Mouse (Mus musculus) thymus, postnatal 4 days (tissue): Measurements from ENCODE around the gene Colgalt2.

Experiments used
- DNase-seq: peaks from one replicate; pipeline ENCODE4 v3.0.0; 2021

Gene Colgalt2

DNA sequence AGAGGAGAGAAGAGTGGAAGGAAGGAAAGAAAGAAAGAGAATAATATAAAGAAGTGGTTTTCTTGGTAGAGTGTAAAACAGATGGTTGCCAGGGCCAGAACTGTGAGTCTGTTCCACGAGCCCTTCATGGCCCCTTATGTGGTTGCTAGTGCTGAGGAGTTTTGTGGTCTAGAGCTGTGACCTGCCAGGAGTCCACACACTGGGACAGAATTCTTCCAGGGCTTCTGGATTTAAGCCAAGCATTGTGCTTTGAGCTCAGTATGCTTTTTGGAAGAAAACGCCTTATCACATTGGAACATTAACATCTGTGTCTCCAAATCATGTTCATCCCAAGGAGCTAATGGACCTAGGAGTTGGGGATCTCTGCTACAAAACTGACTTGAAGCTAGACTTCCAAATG lies 97.2 kb downstream of the Colgalt2 start:
- no peak for DNase-seq

DNA sequence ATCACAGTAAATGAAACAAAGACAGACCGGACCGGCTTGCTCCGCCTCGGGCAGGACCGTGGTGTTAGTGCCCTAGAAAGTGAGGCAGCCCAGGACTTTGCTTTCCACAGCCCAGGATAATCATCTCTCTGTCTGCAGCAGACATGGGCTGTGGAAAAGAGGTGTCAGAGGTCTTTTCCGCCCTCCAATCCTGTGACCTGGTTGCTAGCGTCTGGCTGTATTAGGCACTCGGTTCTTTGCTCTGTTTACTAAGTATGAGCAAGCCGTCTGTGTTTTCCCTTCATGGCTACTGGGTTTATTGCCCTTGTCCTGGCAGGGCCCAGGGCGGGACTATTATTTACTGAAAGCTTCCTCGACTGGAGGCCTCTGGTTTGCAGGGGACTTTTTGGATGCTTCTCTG lies 98.0 kb downstream of the Colgalt2 start:
- DNase-seq, result no peak

DNA sequence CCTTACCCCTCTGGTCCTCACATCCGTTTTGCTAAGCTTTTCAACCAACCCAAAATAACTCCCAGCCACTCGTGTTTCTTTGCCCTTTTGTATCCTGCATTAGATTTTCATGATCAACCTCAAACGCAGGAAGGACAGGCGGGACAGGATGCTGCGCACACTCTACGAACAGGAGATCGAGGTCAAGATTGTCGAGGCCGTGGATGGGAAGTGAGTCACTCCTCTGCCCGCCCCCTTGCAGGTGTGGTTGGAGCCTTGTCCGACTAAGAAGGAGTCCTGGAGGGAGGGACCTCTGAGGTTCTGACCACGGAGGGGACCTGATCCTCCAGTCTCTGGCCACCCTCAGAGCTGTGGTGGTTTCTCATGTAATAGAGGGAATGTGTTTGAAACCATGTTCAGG lies 100.2 kb downstream of the Colgalt2 start:
- no peak for DNase-seq

DNA sequence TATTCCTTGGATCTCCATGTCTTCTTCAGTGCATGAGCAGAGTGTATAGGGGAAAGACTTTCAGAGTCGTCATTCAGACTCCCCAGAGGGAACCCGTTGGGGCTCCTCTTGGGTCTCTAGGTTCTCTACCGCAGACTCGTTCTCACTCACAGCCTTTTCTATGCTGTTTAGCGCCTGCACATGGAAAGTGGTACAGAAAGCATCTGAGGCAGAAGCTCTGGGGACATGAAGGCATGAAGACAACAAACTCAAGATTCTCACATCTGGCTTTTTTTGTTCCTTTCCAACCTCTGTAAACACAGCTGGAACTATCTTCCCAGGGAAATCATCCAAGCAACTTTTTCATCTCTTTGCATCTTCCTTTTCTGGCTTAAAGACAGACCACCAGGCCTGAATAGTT lies 106.5 kb downstream of the Colgalt2 start:
- no peak for DNase-seq

DNA sequence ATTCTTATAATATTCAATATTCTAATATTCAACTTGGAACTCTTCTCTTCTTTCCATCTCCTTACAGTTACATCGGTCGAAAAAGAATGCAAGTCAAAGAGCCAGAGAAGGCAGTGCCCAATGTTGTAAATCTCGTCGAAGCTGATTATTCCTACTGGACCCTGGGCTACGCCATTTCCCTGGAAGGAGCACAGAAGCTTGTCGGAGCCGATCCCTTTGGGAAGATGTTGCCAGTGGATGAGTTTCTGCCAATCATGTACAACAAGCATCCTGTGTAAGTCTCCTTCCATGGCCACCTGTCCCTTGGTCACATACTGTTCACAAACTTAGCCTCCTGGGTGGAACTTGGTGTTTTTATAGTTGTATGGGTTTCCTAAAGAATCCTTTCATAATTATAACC lies 107.1 kb downstream of the Colgalt2 start:
- DNase-seq, result no peak

DNA sequence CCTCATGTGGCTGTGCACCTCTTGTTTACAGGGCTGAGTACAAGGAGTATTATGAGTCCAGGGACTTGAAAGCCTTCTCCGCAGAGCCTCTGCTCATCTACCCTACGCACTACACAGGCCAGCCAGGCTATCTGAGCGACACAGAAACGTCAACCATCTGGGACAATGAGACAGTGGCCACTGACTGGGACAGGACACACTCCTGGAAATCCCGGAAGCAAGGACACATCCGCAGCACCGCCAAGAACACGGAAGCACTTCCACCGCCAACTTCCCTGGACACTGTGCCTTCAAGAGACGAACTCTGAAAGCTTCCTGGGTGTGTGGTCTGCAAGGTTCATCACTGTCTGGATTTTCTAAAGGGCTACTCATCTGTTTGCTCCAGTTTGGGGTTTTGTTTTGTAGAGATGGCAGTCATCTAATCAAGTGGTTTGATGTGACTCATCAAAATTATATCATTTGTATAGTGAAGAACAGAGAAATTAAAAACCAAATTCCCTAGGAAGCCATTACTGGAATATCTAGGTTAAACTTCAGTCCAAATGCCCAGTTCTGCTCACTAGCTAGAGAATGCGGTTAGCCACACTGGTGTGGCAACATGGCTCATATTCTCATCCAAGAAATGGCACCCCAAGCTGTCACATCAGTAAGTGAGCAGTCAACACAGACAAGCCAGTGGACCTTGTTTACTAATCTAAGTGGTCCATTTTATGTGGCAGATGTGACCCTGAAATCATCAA lies 109.0 kb downstream of the Colgalt2 start:
- DNase-seq, result no peak

DNA sequence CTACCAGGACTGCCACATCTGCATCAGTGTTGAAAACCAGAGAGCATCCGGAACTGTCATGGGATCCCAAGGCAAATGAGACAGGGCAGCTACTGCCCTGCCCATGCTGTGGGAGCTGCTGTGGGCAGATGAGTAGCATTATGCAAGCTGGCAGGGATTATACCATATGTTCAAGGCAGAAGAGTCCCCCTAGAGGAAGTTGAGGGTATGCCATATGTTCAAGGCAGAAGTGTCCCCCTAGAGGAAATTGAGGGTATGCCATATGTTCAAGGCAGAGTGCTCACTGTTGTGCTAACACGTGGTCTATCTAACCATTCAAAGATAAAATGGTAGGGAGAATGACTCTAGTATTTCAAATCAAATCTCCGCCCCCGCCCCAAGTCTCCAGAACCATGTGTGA lies 111.6 kb downstream of the Colgalt2 start:
- no peak for DNase-seq

DNA sequence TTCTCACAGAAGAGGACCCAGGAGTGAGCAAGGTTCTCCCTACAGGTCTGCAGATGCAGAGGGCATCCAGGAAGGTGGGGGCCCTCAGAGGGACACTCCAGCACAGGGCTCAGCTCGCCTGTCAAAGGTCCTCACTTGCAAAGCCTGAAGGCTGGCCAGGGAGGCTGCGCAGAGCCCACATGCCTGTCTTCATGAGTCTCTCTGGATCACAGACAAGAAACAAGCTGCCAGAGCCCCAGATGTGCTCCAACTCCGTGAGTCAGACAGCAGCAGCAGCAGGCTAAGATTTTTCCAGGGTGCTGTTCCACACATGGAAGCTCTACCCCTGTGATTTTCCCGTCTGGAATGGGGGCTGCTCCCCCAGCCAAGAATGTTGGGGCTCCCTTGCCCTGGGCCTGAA lies 114.6 kb downstream of the Colgalt2 start:
- DNase-seq, result no peak

DNA sequence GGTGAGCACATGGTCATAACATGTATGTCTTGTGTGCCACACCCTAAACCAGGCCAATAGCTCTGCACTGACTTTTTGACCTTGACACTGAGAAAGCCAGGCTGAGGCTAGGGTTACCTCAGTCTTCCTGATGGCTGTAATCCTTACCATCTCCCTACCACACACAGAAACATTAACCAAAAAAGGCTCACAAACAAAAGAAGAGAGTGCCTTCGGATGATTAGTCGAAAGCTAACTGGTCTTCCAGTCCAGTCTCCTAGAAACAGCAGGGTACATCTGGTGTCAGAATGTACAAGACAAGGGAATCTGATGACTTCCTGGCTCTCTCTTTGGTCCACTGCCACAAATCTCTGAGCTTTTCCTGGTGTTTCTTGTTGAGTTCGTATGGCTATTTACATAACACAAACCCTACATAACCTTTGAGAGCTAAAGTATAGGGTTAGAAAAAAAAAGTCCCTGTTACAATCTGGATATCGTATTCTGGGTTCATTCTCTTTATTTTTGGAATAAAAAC lies 117.5 kb downstream of the Colgalt2 start:
- DNase-seq, result no peak

DNA sequence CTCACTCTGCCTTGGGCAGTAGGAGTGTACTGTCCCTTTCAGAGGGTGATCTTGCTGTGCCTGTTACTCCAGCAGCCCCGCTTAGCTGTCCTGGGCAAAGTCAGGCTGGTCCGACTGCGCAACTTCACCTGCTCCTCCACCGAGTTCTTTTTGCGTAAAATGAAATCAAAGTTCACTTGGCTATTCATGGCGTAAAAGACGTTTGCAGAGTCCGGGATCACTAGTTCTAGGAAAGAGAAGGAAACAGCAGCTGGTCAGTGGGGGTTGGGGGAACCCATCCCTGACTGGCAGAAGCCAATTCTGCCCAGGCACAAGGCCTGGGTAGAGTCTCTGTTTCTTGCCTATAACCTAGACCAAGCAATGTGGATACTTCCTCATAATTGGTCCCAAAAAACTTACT lies 119.3 kb downstream of the Colgalt2 start:
- no peak for DNase-seq

DNA sequence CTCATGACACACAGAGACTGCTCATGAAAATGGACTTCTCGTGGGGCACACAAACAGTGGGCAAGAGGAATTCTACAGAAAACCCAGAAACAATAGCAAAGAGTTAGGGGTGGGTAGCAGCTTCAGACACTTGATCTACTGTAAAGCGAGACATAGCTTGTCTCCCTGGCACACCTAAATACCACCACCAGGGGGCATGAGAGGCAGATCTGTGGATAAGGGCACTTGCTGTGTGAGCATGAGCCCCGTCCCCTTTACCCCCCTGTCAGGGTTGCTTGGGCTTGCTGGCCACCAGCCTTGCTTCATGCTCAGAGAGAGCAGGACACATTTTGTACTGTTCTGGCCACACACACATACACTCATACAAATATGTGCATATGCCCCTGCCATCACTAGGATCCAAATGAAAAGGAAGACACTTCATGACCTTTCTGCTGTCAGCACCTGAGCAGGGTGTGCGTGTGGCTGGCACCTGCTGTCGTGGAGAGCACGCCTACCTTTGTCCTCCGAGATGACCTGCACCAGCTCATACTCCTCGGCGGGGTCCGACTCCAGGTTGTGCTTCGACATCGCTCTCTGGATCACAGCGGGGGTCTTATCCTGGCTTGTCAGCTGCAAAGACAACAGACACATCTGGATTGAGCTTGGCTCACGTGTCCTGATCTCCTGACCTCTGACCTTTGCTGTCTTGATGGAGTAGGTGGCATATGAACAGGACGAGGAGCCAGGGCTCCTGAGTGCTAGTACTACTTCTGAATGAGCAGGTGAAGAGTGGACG lies 121.4 kb downstream of the Colgalt2 start:
- DNase-seq, result peak; percentile 81

DNA sequence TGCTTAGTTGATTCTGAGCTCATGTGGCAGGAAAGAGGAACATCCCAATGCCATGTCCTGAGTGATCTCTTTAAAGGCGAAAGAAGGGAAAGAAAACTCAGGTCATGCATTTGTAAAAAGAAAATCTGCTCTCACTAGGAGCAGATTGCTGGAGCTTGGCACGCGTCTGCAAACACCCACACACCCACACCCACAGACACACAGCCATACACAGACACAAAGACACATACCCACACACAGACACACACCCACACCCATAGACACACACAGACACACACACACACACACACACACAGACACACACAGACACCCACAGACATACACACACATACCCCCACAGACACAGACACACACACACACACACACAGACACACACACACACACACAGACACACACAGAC lies 122.6 kb downstream of the Colgalt2 start:
- DNase-seq, result no peak

DNA sequence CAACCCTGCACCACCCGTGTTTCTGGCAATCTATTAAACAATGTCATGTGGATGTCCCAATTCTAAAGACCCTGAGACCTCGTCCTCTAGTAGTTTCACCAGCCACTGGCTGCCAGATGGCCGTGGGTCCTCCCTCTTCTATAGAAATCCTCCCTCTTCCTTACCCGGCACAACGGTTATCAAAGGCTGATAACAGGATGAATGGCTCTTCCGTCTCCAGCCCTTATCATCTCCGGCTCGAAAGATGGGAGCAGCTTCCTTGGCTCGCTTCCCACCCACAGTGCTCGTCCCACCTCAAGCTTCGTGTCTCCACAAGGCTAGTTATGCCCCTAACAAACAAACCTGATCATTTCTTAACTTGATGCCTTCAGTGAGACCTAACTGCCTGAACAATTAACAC lies 123.7 kb downstream of the Colgalt2 start:
- no peak for DNase-seq

DNA sequence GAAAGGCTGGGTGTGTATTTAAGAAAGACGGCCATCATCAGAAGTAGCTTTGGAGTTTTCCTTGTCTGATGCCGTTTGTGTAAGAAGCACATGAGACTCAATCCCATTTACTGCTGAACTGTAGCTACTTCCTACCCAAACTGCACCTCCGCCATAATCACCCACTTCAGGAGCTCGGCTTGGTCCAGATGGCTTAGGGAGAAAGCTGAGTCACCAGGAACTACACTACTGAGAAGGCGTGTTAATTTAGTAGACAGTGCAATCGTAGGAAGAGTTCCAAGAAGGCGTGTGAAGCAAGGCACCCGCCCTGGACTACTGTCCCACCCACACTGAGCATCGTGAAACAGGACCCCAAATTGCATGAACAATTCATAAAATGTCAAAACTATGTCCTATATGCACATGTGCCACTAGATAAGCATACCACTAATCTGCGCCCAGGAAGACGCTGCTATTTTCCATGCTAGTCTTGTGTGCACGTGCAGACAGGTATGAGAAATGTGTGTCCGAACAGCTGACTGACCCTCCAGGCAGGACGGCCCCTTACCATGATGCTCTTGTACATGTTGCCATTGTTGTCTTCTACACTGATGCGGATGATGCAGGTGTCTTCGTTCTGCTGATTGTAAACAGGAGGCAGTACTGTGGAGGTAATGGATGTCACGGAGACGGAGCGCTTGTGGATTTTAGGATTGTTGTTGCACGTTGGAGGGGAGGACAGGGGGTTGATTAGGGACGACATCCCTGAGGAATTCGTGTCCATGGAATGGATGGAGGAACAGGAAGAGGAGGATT lies 124.7 kb downstream of the Colgalt2 start:
- DNase-seq, result no peak

DNA sequence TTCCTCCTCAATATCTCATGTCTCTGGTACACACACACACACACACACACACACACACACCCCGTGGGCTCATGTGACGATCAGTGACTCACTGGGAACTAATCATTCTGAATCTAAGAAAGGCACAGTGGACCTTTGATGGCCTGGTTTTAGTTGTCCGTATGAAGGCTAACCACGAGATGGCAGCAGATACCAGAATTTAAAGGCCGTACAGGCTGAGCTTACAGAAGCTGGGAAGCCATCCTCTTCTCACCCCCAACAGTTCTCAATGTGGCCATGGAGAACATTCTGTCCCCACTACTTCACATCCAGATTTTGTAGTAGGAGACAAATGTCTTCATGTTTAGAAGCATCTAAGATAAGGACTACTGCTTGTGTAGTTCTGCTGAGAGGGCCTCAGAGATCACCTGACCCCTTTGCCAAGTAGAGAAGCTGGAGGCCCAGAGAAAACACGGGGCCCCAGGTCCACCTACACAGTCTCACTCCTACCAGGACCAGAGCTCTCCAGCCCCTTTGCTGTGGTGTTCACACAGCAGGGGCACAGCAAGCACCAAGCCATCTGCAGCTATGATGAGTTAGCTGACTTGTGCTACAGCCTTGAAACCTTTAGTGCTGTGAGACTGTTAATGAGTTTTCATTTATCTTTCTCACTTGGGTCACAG lies 125.5 kb downstream of the Colgalt2 start:
- peak; percentile 74 for DNase-seq

DNA sequence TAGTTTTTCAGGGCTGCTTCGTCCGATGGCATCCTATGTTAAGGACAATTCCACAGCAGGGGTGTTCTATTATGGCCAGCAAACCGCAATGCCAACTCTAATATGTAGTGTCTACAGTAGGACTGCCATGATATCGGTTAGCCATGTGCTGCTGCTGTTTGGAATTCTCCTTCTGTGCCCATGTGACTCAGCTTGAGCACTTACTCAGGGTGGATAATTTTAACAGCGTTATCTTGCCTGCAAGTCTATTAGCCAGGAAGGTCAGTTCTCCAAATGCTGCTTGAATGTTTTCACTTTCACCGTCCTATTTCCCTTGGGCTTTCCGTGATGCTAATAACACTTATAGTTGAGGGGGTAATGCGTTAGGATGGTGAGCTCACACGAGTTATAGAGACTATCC lies 126.5 kb downstream of the Colgalt2 start:
- no peak for DNase-seq

DNA sequence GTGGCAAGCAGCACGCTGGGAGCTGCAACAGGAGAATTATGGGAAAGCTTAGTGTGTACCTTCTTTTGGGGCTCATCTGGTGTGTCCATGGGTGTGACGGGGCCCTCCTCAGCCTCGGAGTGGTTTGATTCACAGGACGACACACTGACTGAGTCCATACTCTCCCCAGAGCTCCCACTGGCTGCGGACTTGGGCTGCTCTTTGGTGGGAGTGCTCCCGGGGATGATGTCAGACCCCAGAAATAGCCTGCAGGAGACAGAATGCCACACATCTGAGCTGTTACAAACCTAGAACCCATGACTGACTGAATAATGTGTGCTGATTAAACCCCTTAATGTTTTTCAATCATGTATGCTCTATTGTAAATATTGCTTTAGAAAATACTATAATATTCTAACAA lies 128.6 kb downstream of the Colgalt2 start:
- DNase-seq, result no peak

DNA sequence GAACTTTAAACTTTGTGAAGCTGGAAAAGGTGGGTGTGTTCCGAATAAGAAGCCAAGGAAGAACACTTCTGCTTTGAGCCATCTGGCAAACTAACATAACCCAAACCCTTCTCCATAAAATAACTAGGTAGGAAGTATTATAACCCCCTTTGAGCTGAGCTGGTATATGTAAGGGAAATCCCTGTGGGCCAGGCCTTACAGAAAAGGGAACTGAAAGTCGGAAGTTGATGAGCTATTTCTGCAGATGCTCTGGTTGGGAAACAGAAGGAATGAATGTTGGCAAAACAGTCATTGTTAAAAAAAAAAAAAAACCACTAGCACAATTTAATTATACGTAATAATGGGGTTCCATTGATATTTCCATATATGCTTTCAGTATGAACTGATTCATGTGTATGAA lies 129.1 kb downstream of the Colgalt2 start:
- no peak for DNase-seq

DNA sequence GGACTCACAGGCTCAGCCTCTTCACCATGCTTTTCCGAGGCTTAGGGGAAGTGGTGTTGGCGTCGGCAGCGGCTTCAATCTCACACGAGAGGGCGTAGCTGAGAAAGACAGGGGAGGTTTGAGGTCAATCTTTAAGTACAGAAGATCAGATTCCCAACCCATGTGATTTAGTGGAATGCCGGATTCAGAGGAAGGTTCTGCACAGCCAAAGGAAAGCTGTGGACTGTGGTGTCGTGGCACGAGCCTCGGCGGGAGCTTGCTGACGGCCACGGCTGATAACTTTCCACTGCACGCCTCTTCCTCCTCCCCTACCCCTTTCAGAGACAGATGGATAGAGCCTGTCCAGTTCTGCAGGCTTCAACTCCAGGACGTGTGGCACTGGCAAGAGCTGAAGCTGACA lies 131.9 kb downstream of the Colgalt2 start:
- peak; percentile 29 for DNase-seq

DNA sequence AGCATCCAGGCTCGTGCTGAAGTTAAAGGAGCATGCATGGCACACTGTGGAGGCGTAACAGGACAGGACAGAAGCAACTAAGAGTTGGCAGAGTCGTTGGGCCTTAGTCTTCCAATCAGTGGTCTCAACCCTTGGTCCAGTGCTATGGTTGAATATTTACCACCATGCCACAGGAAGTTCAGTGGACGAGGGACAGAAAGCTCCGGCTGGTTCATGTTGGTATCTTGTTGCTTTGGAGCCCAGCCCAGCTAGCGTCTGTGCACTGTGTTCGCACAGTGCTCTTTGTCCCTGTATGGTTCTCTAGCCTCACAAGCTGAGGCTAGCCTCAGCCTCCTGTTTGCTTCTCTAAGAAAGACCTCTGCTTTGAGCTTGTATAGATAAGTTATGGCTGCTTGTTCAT lies 134.9 kb downstream of the Colgalt2 start:
- no peak for DNase-seq

DNA sequence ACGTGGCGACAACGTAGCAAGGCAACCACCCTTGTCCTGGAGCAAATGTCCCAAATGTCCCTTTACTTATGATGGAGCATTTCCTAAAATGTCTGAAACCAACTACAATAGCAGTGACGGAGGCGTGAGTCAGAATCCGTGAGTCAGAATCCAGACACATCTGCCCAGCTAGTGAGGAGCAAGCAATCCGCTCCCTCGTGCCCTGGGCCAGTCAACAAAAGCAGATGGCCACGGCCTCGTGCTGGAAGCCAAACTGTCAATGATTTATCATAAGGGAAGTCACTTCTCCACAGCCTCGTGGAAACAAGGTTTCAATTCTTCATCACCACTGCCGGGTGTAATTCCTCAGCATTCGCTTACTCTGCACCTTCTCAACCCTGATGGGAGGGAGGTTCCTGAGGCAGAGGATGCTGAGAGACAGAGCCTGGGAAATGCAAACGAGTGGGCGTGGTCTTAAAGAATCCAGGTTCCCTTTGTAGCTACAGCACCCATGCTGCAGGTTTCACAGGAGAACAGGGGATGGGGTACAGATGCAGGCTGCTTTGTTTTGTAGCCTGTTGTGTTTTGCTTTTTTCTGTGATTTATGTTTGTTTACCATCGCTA lies 136.9 kb downstream of the Colgalt2 start:
- no peak for DNase-seq

DNA sequence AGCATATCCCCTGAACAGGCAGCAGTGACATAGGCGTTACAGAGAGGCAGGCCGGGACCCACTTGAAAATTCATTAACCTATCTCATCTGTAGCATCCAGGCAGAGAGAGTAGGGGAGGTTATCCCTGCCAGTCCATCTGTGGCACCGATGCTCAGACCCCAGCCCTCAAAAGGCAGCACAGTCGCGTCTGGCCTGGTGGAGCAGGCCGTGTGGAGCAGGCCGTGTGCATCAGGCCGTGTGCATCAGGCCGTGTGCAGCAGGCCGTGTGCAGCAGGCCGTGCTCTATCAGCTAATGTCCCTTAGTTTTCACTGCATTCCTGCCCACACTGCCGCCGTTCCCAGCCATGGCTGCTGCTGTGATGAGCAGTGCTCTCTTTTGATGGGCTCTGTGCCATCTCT lies 137.6 kb downstream of the Colgalt2 start:
- DNase-seq, result no peak

DNA sequence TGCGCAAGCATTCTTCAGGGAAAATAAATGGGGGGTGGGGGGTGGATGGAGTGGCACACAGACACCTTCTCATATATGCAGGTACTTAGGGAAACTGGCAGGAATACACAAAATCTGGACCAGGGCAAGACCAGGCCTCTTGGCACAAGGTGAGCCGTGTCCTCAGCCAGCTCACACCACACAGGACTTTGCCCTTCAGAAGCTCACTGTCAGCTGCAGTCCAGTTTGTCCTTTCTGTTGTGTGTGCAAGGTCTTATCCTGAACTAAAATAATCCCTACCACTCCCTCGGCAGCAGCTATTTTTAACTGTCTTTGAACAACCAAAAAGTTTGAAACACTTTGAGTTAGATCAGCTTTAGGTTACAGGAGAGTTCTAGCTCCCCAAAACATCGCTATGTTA lies 139.2 kb downstream of the Colgalt2 start:
- no peak for DNase-seq
